Mouse (Mus musculus): Measurements from ENCODE around the gene Fuz.
A peak's percentile ranks its signal among the peaks of the same experiment; 100 is the strongest.

Gene Fuz

GRCm38 (mm10) chr7:44942904-44943303 is 47.0 kb downstream of the Fuz start, which contains the start of gene Tsks:
TSS of gene Tsks (plus strand) at chr7:44943204.
- DNase-seq = no peak

- no peak for DNase-seq
These were observed 54.0 kb downstream of the Fuz start for GRCm38 (mm10) chr7:44949922-44950321.

- peak; percentile 84 for DNase-seq
These were observed 56.1 kb downstream of the Fuz start for GRCm38 (mm10) chr7:44951960-44952359.

Data from kidney, postnatal 10 days (tissue).